Mouse (Mus musculus): ENCODE results near the gene Aif1l. TPM values are rescaled to one million over a fixed set of nuclear protein-coding genes. Genes with fewer than 3 reads are reported as not detected.

Aif1l gene
- polyA plus RNA-seq, 1 experiment: 5.0 TPM

DNA sequence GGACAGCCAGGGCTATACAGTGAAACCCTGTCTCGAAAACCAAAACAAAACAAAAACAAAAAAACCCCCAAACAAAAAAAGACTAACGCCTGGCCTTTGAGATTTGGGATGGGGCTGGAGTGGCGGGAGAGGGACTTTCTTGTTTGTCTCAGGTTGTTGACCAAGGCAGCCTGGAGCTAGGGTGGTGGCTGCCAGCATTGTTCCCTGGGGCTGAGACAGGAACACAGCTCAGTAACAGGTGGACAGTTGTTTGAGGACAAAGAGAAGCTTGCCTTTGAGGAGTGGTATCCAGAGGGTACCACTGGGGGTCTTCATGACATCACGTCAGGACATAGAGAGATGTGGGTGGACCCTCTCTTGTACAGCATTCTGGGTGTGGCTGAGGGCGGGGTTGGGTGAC lies 5.7 kb downstream of the Aif1l start:
- DNase-seq: no peak
- 89% methylated on average over 5 of the region's 5 CpGs for WGBS
- no peak for TF ChIP-seq CTCF (IDR thresholded peaks at IDR 0.05; ENCODE audit: borderline replicate concordance, control insufficient read depth, extremely low read depth, insufficient read depth, low read length, poor library complexity)
- TF ChIP-seq POLR2A (IDR thresholded peaks at IDR 0.05; ENCODE audit: control insufficient read depth, extremely low read depth, insufficient read depth, low read length, poor library complexity): no peak
- Histone ChIP-seq H3K27ac (ENCODE audit: control insufficient read depth, insufficient read depth, low read length) (no peak overlapping the region), H3K4me1 (replicated peaks; ENCODE audit: control insufficient read depth, insufficient read depth, low read length) (no peaks in the 10 kb centered on the region; the same call in 1 of the 2 replicates), H3K36me3 (ENCODE audit: control insufficient read depth, insufficient read depth, low read length) (no peaks in the 10 kb centered on the region), H3K27me3 (ENCODE audit: control insufficient read depth, insufficient read depth, low read length) (peaks cover 2% of the 10 kb centered on the region; the same call in 1 of the 2 replicates), H3K4me3 (ENCODE audit: control insufficient read depth, insufficient read depth, low read length) (no peak overlapping the region)

DNA sequence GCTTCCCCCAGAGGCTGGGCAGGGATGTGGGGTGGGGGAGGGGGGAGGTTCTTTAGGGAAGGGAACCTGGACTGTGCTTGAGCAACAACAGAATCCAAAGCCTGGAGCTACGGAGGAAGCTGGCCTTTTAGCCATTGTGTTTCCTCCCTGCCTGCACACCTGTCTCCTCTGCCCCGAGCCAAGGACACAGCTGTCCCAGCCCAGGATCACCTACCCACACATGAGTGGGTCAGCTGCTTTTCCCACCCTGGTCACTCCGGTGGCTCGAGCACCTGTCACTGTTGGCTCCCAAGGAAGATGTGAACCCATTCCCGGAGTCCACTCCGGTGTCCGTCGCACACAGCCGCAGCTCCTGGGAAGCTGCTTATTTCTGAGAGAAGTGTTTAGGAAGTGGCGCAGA lies 7.3 kb downstream of the Aif1l start:
- TF ChIP-seq POLR2A (IDR thresholded peaks at IDR 0.05; ENCODE audit: control insufficient read depth, extremely low read depth, insufficient read depth, low read length, poor library complexity): no peak
- no peaks in the 10 kb centered on the region for H3K4me1 ChIP-seq (replicated peaks; ENCODE audit: control insufficient read depth, insufficient read depth, low read length)
- WGBS: 94% methylated on average over 10 of the region's 10 CpGs
- no peak overlapping the region for H3K4me3 ChIP-seq (ENCODE audit: control insufficient read depth, insufficient read depth, low read length)
- no peak for DNase-seq
- H3K36me3 ChIP-seq (ENCODE audit: control insufficient read depth, insufficient read depth, low read length): no peaks in the 10 kb centered on the region
- H3K27ac ChIP-seq (ENCODE audit: control insufficient read depth, insufficient read depth, low read length): no peak overlapping the region
- H3K27me3 ChIP-seq (ENCODE audit: control insufficient read depth, insufficient read depth, low read length): no peaks in the 10 kb centered on the region

DNA sequence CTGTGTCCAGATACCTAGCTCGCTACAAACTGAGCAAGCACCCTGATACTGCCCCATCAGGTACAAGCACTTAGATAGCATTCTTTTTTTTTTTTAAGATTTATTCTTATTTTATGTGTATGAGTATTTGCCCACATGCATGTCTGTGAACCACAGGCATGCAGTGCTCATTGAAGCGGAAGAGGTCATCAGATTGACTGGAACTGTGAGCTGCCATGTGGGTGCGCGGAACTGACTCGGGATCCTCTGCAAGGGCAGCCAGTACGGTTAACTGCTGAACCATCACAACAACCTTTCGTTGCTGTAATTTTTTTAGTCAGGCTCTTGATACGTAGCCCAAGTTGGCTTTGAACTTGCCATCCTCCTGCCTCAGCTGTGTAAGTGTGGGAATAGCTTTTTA lies 11.0 kb downstream of the Aif1l start:
- no peak overlapping the region for H3K27ac ChIP-seq (ENCODE audit: control insufficient read depth, insufficient read depth, low read length)
- DNase-seq: no peak
- no peaks in the 10 kb centered on the region for H3K4me1 ChIP-seq (replicated peaks; ENCODE audit: control insufficient read depth, insufficient read depth, low read length)
- H3K4me3 ChIP-seq (ENCODE audit: control insufficient read depth, insufficient read depth, low read length): no peak overlapping the region
- 95% methylated on average over 8 of the region's 8 CpGs for WGBS
- no peak for TF ChIP-seq CTCF (IDR thresholded peaks at IDR 0.05; ENCODE audit: borderline replicate concordance, control insufficient read depth, extremely low read depth, insufficient read depth, low read length, poor library complexity)
- no peak for TF ChIP-seq POLR2A (IDR thresholded peaks at IDR 0.05; ENCODE audit: control insufficient read depth, extremely low read depth, insufficient read depth, low read length, poor library complexity)
- no peaks in the 10 kb centered on the region for H3K27me3 ChIP-seq (ENCODE audit: control insufficient read depth, insufficient read depth, low read length)
- no peaks in the 10 kb centered on the region for H3K36me3 ChIP-seq (ENCODE audit: control insufficient read depth, insufficient read depth, low read length)

DNA sequence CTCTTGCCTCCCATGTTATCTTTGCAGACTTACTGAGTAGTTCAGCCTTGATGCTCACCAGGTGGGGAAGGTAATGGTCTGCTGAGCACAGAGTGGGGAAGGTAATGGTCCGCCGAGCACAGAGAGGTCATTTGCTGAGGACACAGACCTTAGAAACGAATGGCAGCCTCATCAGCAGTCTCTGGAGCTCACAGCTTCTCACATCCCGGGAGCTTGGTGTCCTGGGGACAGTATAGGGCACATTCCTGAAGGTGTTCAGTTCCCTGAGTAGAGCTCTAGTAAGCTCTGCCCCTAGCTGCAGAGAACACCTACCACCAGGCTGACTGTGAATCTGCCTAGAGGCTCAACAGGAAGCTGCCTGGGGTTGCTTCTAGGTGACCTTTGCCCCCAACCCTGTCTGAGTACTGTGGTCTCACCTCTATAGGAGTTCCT lies 11.9 kb downstream of the Aif1l start:
- no peaks in the 10 kb centered on the region for H3K36me3 ChIP-seq (ENCODE audit: control insufficient read depth, insufficient read depth, low read length)
- H3K27me3 ChIP-seq (ENCODE audit: control insufficient read depth, insufficient read depth, low read length): no peaks in the 10 kb centered on the region
- no peak overlapping the region for H3K4me3 ChIP-seq (ENCODE audit: control insufficient read depth, insufficient read depth, low read length)
- no peak for DNase-seq
- TF ChIP-seq CTCF (IDR thresholded peaks at IDR 0.05; ENCODE audit: borderline replicate concordance, control insufficient read depth, extremely low read depth, insufficient read depth, low read length, poor library complexity) (no peak), POLR2A (IDR thresholded peaks at IDR 0.05; ENCODE audit: control insufficient read depth, extremely low read depth, insufficient read depth, low read length, poor library complexity) (no peak)
- WGBS: 83% methylated on average over 4 of the region's 4 CpGs
- H3K27ac ChIP-seq (ENCODE audit: control insufficient read depth, insufficient read depth, low read length): no peak overlapping the region
- no peaks in the 10 kb centered on the region for H3K4me1 ChIP-seq (replicated peaks; ENCODE audit: control insufficient read depth, insufficient read depth, low read length)

DNA sequence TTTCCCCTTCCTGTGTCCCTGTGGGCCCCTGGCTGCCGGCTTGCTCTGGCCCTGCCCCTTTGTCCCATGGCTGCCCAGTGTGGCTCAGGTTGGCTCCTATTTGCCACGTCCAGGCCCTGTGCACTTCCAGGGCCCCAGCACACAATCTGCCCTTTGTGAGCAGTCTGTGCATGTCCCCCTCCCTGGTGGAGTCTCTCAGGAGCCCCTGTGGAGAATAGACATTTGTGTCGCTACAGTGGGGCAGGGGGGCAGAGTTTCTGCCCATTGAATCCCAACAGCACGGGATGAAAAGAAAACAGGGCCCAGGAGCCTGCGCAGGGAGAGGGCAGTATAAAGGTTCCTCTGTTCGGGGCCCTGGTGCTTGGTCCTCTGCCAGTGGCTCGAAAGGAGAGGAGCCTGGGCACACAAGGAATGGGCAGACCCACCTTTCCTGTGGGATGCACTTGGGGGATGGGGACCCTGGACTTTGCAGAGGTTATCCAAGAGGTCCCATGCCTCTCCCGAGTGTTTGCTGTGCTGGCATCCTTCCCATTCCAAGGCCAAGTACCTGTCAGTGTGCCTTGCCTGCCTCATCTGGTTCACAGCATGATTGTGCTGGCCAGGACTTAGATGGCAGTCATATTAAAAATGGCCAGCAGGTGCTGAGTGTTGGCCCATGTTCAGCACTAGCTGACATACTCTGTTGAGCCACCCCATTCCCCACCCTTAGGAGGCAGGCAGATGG lies 12.7 kb downstream of the Aif1l start:
- TF ChIP-seq CTCF (IDR thresholded peaks at IDR 0.05; ENCODE audit: borderline replicate concordance, control insufficient read depth, extremely low read depth, insufficient read depth, low read length, poor library complexity) (no peak), POLR2A (IDR thresholded peaks at IDR 0.05; ENCODE audit: control insufficient read depth, extremely low read depth, insufficient read depth, low read length, poor library complexity) (no peak)
- H3K36me3 ChIP-seq (ENCODE audit: control insufficient read depth, insufficient read depth, low read length): no peaks in the 10 kb centered on the region
- no peak for DNase-seq
- no peak overlapping the region for H3K27ac ChIP-seq (ENCODE audit: control insufficient read depth, insufficient read depth, low read length)
- no peaks in the 10 kb centered on the region for H3K4me1 ChIP-seq (replicated peaks; ENCODE audit: control insufficient read depth, insufficient read depth, low read length)
- no peaks in the 10 kb centered on the region for H3K27me3 ChIP-seq (ENCODE audit: control insufficient read depth, insufficient read depth, low read length)
- H3K4me3 ChIP-seq (ENCODE audit: control insufficient read depth, insufficient read depth, low read length): no peak overlapping the region
- 92% methylated on average over 8 of the region's 8 CpGs for WGBS

DNA sequence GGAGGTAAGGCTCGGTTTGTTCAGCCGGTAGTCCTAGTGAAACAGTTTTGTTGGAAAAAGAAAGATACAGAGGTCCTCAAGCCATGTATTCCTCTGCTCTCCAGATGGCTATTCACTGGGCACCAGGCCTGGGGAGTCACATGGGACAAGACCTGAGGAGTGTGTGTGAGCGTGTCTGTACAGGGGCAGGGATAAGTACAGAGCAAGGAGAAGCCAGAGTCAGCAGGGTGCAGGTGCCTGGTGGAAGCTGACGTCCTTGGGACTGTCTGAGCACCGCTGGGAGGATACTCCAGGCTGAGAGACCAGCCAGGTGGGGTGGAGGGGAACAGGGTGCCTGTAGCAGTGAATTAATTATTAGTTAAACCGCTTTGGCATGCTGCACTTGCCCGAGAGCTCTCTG lies 13.6 kb downstream of the Aif1l start:
- H3K27me3 ChIP-seq (ENCODE audit: control insufficient read depth, insufficient read depth, low read length): no peaks in the 10 kb centered on the region
- DNase-seq: no peak
- H3K4me3 ChIP-seq (ENCODE audit: control insufficient read depth, insufficient read depth, low read length): no peak overlapping the region
- 90% methylated on average over 7 of the region's 7 CpGs for WGBS
- H3K36me3 ChIP-seq (ENCODE audit: control insufficient read depth, insufficient read depth, low read length): no peaks in the 10 kb centered on the region
- no peak overlapping the region for H3K27ac ChIP-seq (ENCODE audit: control insufficient read depth, insufficient read depth, low read length)
- TF ChIP-seq CTCF (IDR thresholded peaks at IDR 0.05; ENCODE audit: borderline replicate concordance, control insufficient read depth, extremely low read depth, insufficient read depth, low read length, poor library complexity): no peak
- TF ChIP-seq POLR2A (IDR thresholded peaks at IDR 0.05; ENCODE audit: control insufficient read depth, extremely low read depth, insufficient read depth, low read length, poor library complexity): no peak
- no peaks in the 10 kb centered on the region for H3K4me1 ChIP-seq (replicated peaks; ENCODE audit: control insufficient read depth, insufficient read depth, low read length)

DNA sequence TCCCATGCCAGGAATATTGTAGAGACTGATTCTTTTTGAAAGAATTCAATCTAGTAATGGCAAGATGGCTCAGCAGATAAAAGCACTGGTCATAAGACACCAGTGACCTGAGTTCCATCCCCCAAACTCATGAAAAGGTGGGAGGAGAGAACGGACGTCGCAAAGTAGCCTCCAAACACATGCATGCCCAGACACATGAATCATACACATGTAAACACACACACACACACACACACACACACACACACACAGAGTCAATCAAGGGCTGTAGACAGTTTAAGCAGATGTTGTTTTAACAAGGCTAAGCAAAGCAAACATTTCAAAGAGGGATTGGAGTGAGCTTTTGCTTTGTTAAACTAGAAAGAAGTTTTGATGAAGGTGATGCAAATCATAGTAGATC lies 14.3 kb downstream of the Aif1l start:
- no peak overlapping the region for H3K4me3 ChIP-seq (ENCODE audit: control insufficient read depth, insufficient read depth, low read length)
- 93% methylated on average over 3 of the region's 3 CpGs for WGBS
- no peak overlapping the region for H3K27ac ChIP-seq (ENCODE audit: control insufficient read depth, insufficient read depth, low read length)

More for the DNA sequence above, 14.3 kb downstream of the Aif1l start:
- no peaks in the 10 kb centered on the region for H3K27me3 ChIP-seq (ENCODE audit: control insufficient read depth, insufficient read depth, low read length)
- TF ChIP-seq POLR2A (IDR thresholded peaks at IDR 0.05; ENCODE audit: control insufficient read depth, extremely low read depth, insufficient read depth, low read length, poor library complexity): no peak
- no peak for TF ChIP-seq CTCF (IDR thresholded peaks at IDR 0.05; ENCODE audit: borderline replicate concordance, control insufficient read depth, extremely low read depth, insufficient read depth, low read length, poor library complexity)
- no peaks in the 10 kb centered on the region for H3K4me1 ChIP-seq (replicated peaks; ENCODE audit: control insufficient read depth, insufficient read depth, low read length)
- no peak for DNase-seq
- no peaks in the 10 kb centered on the region for H3K36me3 ChIP-seq (ENCODE audit: control insufficient read depth, insufficient read depth, low read length)

Measured in thymus, adult 2 months (tissue).